Mouse (Mus musculus) kidney, postnatal 0 days (tissue): Measurements from ENCODE around the gene Kcnk2. TPM values are rescaled to one million over a fixed set of nuclear protein-coding genes. Genes with fewer than 3 reads are reported as not detected.
A peak's percentile ranks its signal among the peaks of the same experiment; 100 is the strongest.

Experiments
- ATAC-seq: fragments of 200-750 bp; cut with Nextera tagmentation; replicated peaks from 2 replicates; pipeline ENCODE4 v1.8.0; 2017; ENCODE audit warnings: low read depth, moderate number of reproducible peaks, moderate TSS enrichment, moderate library complexity; ENCODE audit not compliant: low FRiP score
- DNase-seq: peaks from one replicate; pipeline ENCODE4 v3.0.0-alpha.2; 2016; ENCODE audit warnings: low spot score
- H3K27ac ChIP-seq: fragments of 300-500 bp; sonication (generic); 2 replicates; pipeline ENCODE4 v1.5.1; 2014; ENCODE audit warnings: mild to moderate bottlenecking
- H3K27me3 ChIP-seq: fragments of 300-500 bp; sonication (generic); 2 replicates; pipeline ENCODE4 v1.6.1; 2014; ENCODE audit warnings: low read length, mixed read lengths; ENCODE audit not compliant: insufficient read depth
- H3K36me3 ChIP-seq: fragments of 300-500 bp; sonication (generic); 2 replicates; pipeline ENCODE4 v1.6.1; 2014; ENCODE audit warnings: low read length, mixed read lengths; ENCODE audit not compliant: insufficient read depth
- H3K4me1 ChIP-seq: fragments of 300-500 bp; sonication (generic); replicated peaks from 2 replicates; pipeline ENCODE4 v1.6.1; 2014; ENCODE audit warnings: antibody characterized with exemption, low read length, mixed read lengths; ENCODE audit not compliant: insufficient read depth
- H3K4me2 ChIP-seq: fragments of 300-500 bp; sonication (generic); 2 replicates; pipeline ENCODE4 v1.6.1; 2014; ENCODE audit warnings: mild to moderate bottlenecking, low read length, moderate library complexity, mixed read lengths
- H3K4me3 ChIP-seq: fragments of 300-500 bp; sonication (generic); replicated peaks from 2 replicates; pipeline ENCODE4 v1.5.1; 2014; ENCODE audit warnings: low read depth, low read length
- H3K9ac ChIP-seq: fragments of 300-500 bp; sonication (generic); 2 replicates; pipeline ENCODE4 v1.6.1; 2014; ENCODE audit warnings: low read depth, low read length
- H3K9me3 ChIP-seq: fragments of 300-500 bp; sonication (generic); replicated peaks from 2 replicates; pipeline ENCODE4 v1.6.1; 2016; ENCODE audit warnings: low read length, inconsistent platforms, mixed read lengths
- CTCF ChIP-seq: IDR thresholded peaks from 2 replicates; pipeline ENCODE4 v1.5.1; 2016; ENCODE audit warnings: antibody characterized with exemption, low read depth, mild to moderate bottlenecking, moderate library complexity
- WGBS: fragments of 180-500 bp; shearing (Covaris S2); extraction: QIAGEN DNeasy Blood & Tissue Kit; methylation state at CpG from one replicate; pipeline ENCODE4 v1.1.7; 2014; 5-methylcytosine and 5-hydroxymethylcytosine counted together
- polyA plus RNA-seq: library from polyadenylated mRNA; unstranded; fragments of >200 nt; fragmentation: Nextera tagmentation; extraction: Ambion mirVana; gene quantifications from 2 replicates; pipeline ENCODE4 v1.2.1, GENCODE M21; 2015

Kcnk2 gene
- polyA plus RNA-seq, 1 experiment from 2014 or later = 2.3 TPM

DNA sequence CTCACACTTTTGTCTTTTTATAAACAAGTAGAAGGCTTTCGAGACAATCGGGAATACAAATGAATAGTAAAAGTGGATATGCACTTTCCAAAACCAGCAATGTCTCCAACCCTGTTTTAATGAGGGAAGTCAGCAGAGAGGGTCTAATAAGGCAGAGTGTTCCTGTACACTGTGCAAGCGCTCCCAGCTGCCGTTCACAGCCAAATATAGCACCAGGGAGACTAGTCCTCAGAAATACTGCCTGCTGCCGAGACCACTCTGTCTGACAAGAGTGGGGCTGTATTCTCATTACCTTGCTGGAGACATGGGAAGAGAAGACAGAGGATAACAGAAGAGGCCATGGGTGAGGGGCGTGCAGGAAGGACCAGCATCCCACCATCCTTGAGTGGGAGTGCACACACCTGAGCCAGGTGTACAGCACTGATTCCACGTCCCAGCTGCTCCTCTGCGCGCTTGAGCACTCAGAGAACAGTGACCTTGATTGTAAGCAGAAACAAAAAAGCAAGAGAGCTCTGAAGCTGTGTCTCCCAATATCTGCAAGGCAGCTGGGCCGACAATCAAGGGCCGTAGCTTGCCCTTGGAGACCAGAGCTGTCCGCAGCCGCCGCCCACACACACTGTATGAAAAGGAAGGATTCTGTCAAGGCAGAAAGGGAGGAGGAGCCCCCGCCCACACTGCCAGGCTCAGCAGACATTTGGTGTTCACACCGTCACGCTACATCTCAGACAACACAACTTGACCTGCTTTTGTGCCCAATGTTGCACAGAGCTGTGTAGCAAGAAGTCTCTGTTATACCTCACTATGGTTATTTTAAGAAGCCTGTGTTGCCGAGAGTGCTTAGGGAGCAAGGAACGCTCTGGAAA lies 173.6 kb downstream of the Kcnk2 start:
- ATAC-seq = no peak
- WGBS = 45% methylated on average over 19 of the region's 19 CpGs

DNA sequence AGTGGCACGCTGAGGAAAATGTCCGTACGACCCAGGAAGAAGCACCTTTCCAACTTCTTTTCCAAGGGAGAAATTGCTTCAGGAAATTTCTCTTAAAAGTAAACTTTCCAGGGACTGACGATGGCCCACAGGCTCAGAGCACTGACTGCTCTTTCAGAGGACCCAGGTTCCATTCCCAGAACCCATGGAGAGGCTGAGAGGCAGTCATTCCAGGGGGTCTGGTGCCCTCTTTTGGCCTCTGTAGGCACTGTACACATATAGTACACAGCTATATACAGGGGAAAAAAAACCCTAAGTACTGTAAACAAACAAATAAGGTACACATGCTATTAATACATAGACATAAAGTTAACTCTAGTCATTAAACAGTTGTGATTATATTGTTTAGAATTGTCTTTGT lies 174.6 kb downstream of the Kcnk2 start:
- Histone ChIP-seq H3K9ac (no peak overlapping the region), H3K36me3 (no peaks in the 10 kb centered on the region), H3K4me2 (no peak overlapping the region), H3K4me1 (no peaks in the 10 kb centered on the region; the same call in 1 of the 2 replicates), H3K9me3 (no peaks in the 10 kb centered on the region), H3K27ac (no peak overlapping the region), H3K27me3 (no peaks in the 10 kb centered on the region), H3K4me3 (no peak overlapping the region)
- 78% methylated on average over 4 of the region's 4 CpGs for WGBS
- ATAC-seq = no peak
- TF ChIP-seq CTCF = peak; percentile 24; the same call in 1 of the 2 replicates
- no peak for DNase-seq

More for the DNA sequence above, 173.6 kb downstream of the Kcnk2 start:
- Histone ChIP-seq H3K4me3 (no peak overlapping the region), H3K27ac (no peak overlapping the region), H3K27me3 (no peaks in the 10 kb centered on the region), H3K9ac (no peak overlapping the region), H3K36me3 (no peaks in the 10 kb centered on the region), H3K4me2 (no peak overlapping the region), H3K9me3 (no peaks in the 10 kb centered on the region), H3K4me1 (no peaks in the 10 kb centered on the region; the same call in 1 of the 2 replicates)
- DNase-seq = peak; percentile 28
- TF ChIP-seq CTCF = no peak

DNA sequence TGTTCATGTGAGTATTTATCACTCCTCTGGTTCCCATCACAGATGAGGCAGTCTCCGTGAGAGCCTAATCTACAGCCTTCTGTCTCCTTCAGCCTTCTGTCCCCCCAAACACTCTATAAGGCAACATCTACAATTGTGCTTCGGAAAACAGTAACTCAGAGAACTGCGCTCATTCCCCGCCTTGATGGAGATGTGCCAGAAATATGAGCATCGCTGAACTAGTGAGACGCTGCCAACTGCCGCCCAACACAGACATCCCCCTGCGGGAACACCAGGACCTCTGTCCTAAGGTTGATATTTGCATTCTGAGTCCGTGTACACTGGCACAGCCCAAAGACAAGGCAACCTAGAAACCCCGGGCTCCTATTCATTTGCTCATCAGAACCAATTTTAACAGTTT lies 183.0 kb downstream of the Kcnk2 start:
- no peak for TF ChIP-seq CTCF
- 83% methylated on average over 10 of the region's 10 CpGs for WGBS
- Histone ChIP-seq H3K9me3 (no peaks in the 10 kb centered on the region), H3K27ac (no peak overlapping the region), H3K36me3 (no peaks in the 10 kb centered on the region), H3K4me1 (no peaks in the 10 kb centered on the region), H3K4me2 (no peak overlapping the region), H3K4me3 (no peak overlapping the region), H3K9ac (no peak overlapping the region), H3K27me3 (no peaks in the 10 kb centered on the region)
- DNase-seq (no peak), ATAC-seq (no peak)

DNA sequence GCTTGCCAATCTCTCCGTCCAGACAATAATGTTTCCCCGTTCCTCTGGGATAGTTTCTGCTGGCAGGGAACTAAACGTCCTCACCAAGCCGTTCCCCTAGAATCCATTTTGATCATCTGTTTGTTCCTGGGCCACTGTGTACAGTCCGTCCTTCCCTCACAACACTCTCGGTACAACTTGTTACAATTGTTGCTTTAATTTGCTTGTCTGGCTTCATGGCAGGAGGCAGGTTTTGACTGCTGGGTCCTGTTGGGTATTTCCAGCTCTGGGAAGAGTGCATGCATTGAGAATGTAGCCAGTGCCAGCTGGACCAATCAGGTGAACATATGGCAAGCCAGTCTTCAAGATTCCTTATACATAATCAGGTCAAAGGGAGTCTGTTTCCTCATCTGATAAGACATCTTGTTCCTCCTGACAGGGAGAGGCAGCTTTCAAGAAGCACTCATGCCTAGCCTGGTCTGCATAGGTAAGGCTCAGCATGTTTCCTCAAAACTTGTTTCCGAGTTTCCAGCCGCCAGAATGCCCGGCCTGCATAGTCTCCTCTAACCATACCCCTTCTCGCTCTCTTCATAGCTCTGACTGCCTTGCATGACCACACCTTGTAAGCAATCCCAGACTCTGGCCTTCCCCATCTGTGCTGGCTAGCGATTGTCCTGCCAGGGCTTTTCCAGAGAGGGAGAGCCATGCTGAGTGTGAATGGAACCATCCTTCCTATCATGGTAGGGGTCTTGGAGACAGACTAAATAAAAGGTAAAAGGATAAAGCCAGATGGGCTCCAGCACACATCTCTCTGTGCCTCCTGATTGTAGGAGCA lies 184.1 kb downstream of the Kcnk2 start:
- H3K27ac ChIP-seq = no peak overlapping the region
- H3K36me3 ChIP-seq = no peaks in the 10 kb centered on the region
- H3K9me3 ChIP-seq = no peaks in the 10 kb centered on the region
- no peak overlapping the region for H3K4me3 ChIP-seq
- H3K4me2 ChIP-seq = no peak overlapping the region
- no peak; the same call in 1 of the 2 replicates for ATAC-seq
- no peak for DNase-seq
- no peak overlapping the region for H3K9ac ChIP-seq
- WGBS = 82% methylated on average over 11 of the region's 11 CpGs
- H3K27me3 ChIP-seq = no peaks in the 10 kb centered on the region
- TF ChIP-seq CTCF = no peak
- no peaks in the 10 kb centered on the region for H3K4me1 ChIP-seq

DNA sequence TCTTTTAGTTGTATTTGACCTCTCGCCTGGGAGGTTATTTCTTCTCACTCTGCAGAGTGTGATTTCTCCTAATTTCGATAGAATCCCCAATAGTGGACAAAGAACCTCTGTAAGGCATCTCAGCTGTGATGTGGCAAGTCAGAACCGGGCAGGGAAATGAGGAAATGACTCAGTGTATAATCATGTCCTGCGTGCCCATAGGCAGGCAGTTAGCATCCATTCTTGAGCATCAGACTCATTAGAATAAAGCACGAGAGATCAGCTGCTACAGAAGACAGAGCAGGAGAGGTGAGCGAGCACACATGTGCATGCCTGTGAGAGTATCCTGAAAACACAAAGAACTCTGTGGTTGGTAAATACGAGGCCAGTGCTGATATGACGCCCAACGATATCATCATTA lies 186.9 kb downstream of the Kcnk2 start:
- Histone ChIP-seq H3K9me3 (no peaks in the 10 kb centered on the region), H3K4me2 (no peak overlapping the region), H3K9ac (no peak overlapping the region), H3K36me3 (no peaks in the 10 kb centered on the region), H3K27me3 (no peaks in the 10 kb centered on the region), H3K27ac (no peak overlapping the region), H3K4me1 (no peaks in the 10 kb centered on the region), H3K4me3 (no peak overlapping the region)
- DNase-seq (no peak), ATAC-seq (no peak)
- TF ChIP-seq CTCF = no peak
- 72% methylated on average over 9 of the region's 9 CpGs for WGBS

DNA sequence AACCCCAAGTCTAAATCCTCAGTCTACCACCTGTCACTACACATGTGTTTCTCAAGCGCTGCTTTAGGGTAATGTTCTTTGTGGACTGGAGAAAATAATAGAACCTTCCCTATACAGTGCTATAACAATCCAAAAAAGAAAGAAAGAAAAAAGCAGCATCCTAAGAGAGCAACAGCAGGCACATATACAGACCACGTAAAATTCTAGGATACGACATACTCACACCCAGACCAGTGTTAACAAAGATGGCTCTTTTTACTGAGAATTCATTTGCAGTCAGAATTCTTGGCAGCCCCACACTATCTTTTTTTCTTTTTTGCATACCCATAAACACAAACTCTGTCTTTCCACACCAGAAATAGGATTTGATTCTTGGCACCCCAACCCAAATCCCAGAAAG lies 187.6 kb downstream of the Kcnk2 start:
- Histone ChIP-seq H3K27ac (no peak overlapping the region), H3K4me1 (no peaks in the 10 kb centered on the region), H3K9ac (no peak overlapping the region), H3K4me3 (no peak overlapping the region), H3K9me3 (no peaks in the 10 kb centered on the region), H3K4me2 (no peak overlapping the region), H3K36me3 (no peaks in the 10 kb centered on the region), H3K27me3 (no peaks in the 10 kb centered on the region)
- TF ChIP-seq CTCF = no peak
- DNase-seq = no peak
- ATAC-seq = no peak
- 88% methylated on average over 3 of the region's 3 CpGs for WGBS
